29 mouse cellular contexts compared by ENCODE assay signal in the genomic region with DNA sequence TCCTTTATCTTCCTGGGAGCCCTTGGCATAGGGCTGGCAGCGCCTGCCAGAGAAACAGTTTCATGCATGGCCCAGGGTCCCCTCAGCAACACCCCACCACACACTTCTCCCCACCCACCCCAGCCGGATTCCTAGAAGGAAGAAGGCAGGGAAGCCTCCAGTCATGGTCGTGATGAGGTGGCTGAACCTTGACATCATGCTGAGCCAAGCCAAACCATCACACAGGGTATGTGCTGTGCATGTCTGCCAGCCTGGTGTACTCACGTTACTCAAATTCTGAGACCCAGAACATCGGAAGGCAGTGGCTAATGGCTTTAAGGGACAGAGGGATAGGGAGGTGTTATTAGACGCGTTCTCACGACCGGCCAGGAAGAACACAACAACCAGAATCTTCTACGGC.
DNase-seq lines count a peak whose midpoint lies in the region; ATAC-seq and TF ChIP-seq lines count a peak whose summit lies in the region.
"Had no signal": no experiment of that assay in that cellular context is flagged by ENCODE, and none has a peak within 500 bp of the region (broad histone marks: within the 10 kb centered on the region; RNA-seq: fewer than 3 reads in every experiment).

No protein-coding gene starts in this region.

- H3K36me3 ChIP-seq in forebrain, embryonic 14.5 days (ENCODE audit: control insufficient read depth, insufficient read depth, low read length) = no peaks in the 10 kb centered on the region
- H3K36me3 ChIP-seq in forebrain, embryonic 13.5 days (ENCODE audit: poor library complexity, severe bottlenecking) = no peaks in the 10 kb centered on the region
- no peaks in the 10 kb centered on the region for H3K36me3 ChIP-seq in hindbrain, postnatal 0 days (ENCODE audit: insufficient read depth, low read length)
- H3K36me3 ChIP-seq in hindbrain, embryonic 11.5 days (ENCODE audit: control insufficient read depth, insufficient read depth, low read length) = no peaks in the 10 kb centered on the region
- H3K36me3 ChIP-seq in midbrain, postnatal 0 days (ENCODE audit: insufficient read depth, low read length) = no peaks in the 10 kb centered on the region
- H3K36me3 ChIP-seq: embryonic facial prominence, embryonic 12.5 days; forebrain, embryonic 12.5 days; kidney, embryonic 15.5 days; limb, embryonic 13.5 days; liver, embryonic 12.5 days; midbrain, embryonic 12.5 days; stomach, embryonic 15.5 days had no signal

- H3K4me3 ChIP-seq in forebrain, embryonic 14.5 days (ENCODE audit: low read depth, low read length) = no peak overlapping the region
- no peak overlapping the region for H3K4me3 ChIP-seq in forebrain, embryonic 13.5 days
- H3K4me3 ChIP-seq in hindbrain, postnatal 0 days (ENCODE audit: low read length) = no peak overlapping the region
- H3K4me3 ChIP-seq in hindbrain, embryonic 11.5 days (ENCODE audit: low read depth, low read length) = no peak overlapping the region
- H3K4me3 ChIP-seq in midbrain, postnatal 0 days (ENCODE audit: low read depth, low read length) = no peak overlapping the region
- H3K4me3 ChIP-seq: embryonic facial prominence, embryonic 12.5 days; forebrain, embryonic 12.5 days; kidney, embryonic 15.5 days; limb, embryonic 13.5 days; liver, embryonic 12.5 days; midbrain, embryonic 12.5 days; stomach, embryonic 15.5 days had no signal

- no peaks in the 10 kb centered on the region for H3K9me3 ChIP-seq in forebrain, embryonic 14.5 days (replicated peaks; ENCODE audit: control insufficient read depth, low read length)
- no peaks in the 10 kb centered on the region for H3K9me3 ChIP-seq in forebrain, embryonic 13.5 days (replicated peaks)
- no peaks in the 10 kb centered on the region for H3K9me3 ChIP-seq in hindbrain, postnatal 0 days (ENCODE audit: low read length)
- no peaks in the 10 kb centered on the region for H3K9me3 ChIP-seq in hindbrain, embryonic 11.5 days (ENCODE audit: control insufficient read depth, low read length)
- H3K9me3 ChIP-seq in midbrain, postnatal 0 days (ENCODE audit: low read length) = no peaks in the 10 kb centered on the region
- H3K9me3 ChIP-seq: embryonic facial prominence, embryonic 12.5 days; forebrain, embryonic 12.5 days; kidney, embryonic 15.5 days; limb, embryonic 13.5 days; liver, embryonic 12.5 days; midbrain, embryonic 12.5 days; stomach, embryonic 15.5 days had no signal

- 77% methylated on average over 10 of the region's 10 CpGs for WGBS in forebrain, embryonic 14.5 days
- 87% methylated on average over 10 of the region's 10 CpGs for WGBS in forebrain, embryonic 13.5 days
- 75% methylated on average over 10 of the region's 10 CpGs for WGBS in hindbrain, postnatal 0 days
- WGBS in hindbrain, embryonic 11.5 days = 87% methylated on average over 10 of the region's 10 CpGs
- WGBS in midbrain, postnatal 0 days = 75% methylated on average over 10 of the region's 10 CpGs

- no peak overlapping the region for H3K27ac ChIP-seq in forebrain, embryonic 14.5 days (ENCODE audit: low read depth, low read length)
- no peak overlapping the region for H3K27ac ChIP-seq in forebrain, embryonic 13.5 days
- no peak overlapping the region for H3K27ac ChIP-seq in hindbrain, postnatal 0 days
- no peak overlapping the region for H3K27ac ChIP-seq in hindbrain, embryonic 11.5 days (ENCODE audit: low read depth, low read length)
- no peak overlapping the region for H3K27ac ChIP-seq in midbrain, postnatal 0 days (ENCODE audit: low read depth, low read length)
- H3K27ac ChIP-seq: embryonic facial prominence, embryonic 12.5 days; forebrain, embryonic 12.5 days; kidney, embryonic 15.5 days; limb, embryonic 13.5 days; liver, embryonic 12.5 days; midbrain, embryonic 12.5 days; stomach, embryonic 15.5 days had no signal

- no peaks in the 10 kb centered on the region for H3K27me3 ChIP-seq in forebrain, embryonic 14.5 days (replicated peaks; ENCODE audit: control insufficient read depth, insufficient read depth, low read length)
- no peaks in the 10 kb centered on the region for H3K27me3 ChIP-seq in forebrain, embryonic 13.5 days
- H3K27me3 ChIP-seq in hindbrain, postnatal 0 days (ENCODE audit: insufficient read depth, low read length) = no peaks in the 10 kb centered on the region
- H3K27me3 ChIP-seq in hindbrain, embryonic 11.5 days (ENCODE audit: control insufficient read depth, insufficient read depth, low read length) = no peaks in the 10 kb centered on the region
- H3K27me3 ChIP-seq in midbrain, postnatal 0 days (ENCODE audit: insufficient read depth, low read length) = no peaks in the 10 kb centered on the region
- H3K27me3 ChIP-seq: embryonic facial prominence, embryonic 12.5 days; forebrain, embryonic 12.5 days; kidney, embryonic 15.5 days; limb, embryonic 13.5 days; liver, embryonic 12.5 days; midbrain, embryonic 12.5 days; stomach, embryonic 15.5 days had no signal

- peak overlapping the region; percentile 29; the same call in 1 of the 2 replicates for H3K9ac ChIP-seq in forebrain, embryonic 14.5 days (ENCODE audit: low read length)
- no peak overlapping the region for H3K9ac ChIP-seq in forebrain, embryonic 13.5 days
- H3K9ac ChIP-seq in hindbrain, postnatal 0 days (replicated peaks; ENCODE audit: low read length) = no peak overlapping the region
- H3K9ac ChIP-seq in hindbrain, embryonic 11.5 days (ENCODE audit: low read depth, low read length) = no peak overlapping the region
- 0 out of 2 replicates have a peak overlapping the region, but pooled peaks have one; percentile 0 for H3K9ac ChIP-seq in midbrain, postnatal 0 days (replicated peaks; ENCODE audit: low read length, poor library complexity, severe bottlenecking)
- H3K9ac ChIP-seq: embryonic facial prominence, embryonic 12.5 days; forebrain, embryonic 12.5 days; kidney, embryonic 15.5 days; limb, embryonic 13.5 days; liver, embryonic 12.5 days; midbrain, embryonic 12.5 days; stomach, embryonic 15.5 days had no signal

- no peak for DNase-seq in forebrain, embryonic 14.5 days (ENCODE audit: low spot score)
- no peak for DNase-seq in hindbrain, postnatal 0 days (ENCODE audit: low spot score)
- DNase-seq in hindbrain, embryonic 11.5 days (ENCODE audit: low spot score) = no peak
- DNase-seq in A20 (ENCODE audit: low read depth, low spot score) = peak; percentile 30
- no peak for DNase-seq in midbrain, postnatal 0 days (ENCODE audit: low spot score)
- no peak for DNase-seq in adrenal gland, postnatal 36 days
- DNase-seq: adrenal gland, postnatal 25 days; cerebellum, adult 11-12 months; cerebellum, postnatal 14 days; gastrocnemius, postnatal 14 days; heart, adult 11 months; kidney, adult 11 months; kidney, postnatal 36 days; layer of hippocampus, adult 9-11 months; lung, adult 18-20 months; lung, postnatal 14 days; right cerebral cortex, adult 18-20 months; thymus, postnatal 25 days had no signal

- ATAC-seq in forebrain, embryonic 14.5 days = no peak
- no peak for ATAC-seq in forebrain, embryonic 13.5 days
- peak; percentile 71 for ATAC-seq in hindbrain, postnatal 0 days
- no peak for ATAC-seq in hindbrain, embryonic 11.5 days (ENCODE audit: low FRiP score)
- ATAC-seq in midbrain, postnatal 0 days (ENCODE audit: low FRiP score) = no peak
- no peak for ATAC-seq in megakaryocyte-erythroid progenitor cell, adult 5-6 weeks (replicated peaks; ENCODE audit: low FRiP score, low TSS enrichment, poor library complexity, severe bottlenecking)
- ATAC-seq: CD4-positive, CD25-positive, alpha-beta regulatory T cell, adult 4 months; liver, embryonic 12.5 days had no signal

- no peak for TF ChIP-seq CTCF in hindbrain, postnatal 0 days (IDR thresholded peaks at IDR 0.05; ENCODE audit: low read depth)
- TF ChIP-seq CTCF in midbrain, postnatal 0 days (IDR thresholded peaks at IDR 0.05) = no peak

- no peaks in the 10 kb centered on the region for H3K4me1 ChIP-seq in forebrain, embryonic 14.5 days (ENCODE audit: control insufficient read depth, insufficient read depth, low read length)
- H3K4me1 ChIP-seq in forebrain, embryonic 13.5 days = no peaks in the 10 kb centered on the region
- H3K4me1 ChIP-seq in hindbrain, postnatal 0 days (ENCODE audit: insufficient read depth, low read length) = no peaks in the 10 kb centered on the region
- no peaks in the 10 kb centered on the region for H3K4me1 ChIP-seq in hindbrain, embryonic 11.5 days (replicated peaks; ENCODE audit: control insufficient read depth, insufficient read depth, low read length)
- no peaks in the 10 kb centered on the region for H3K4me1 ChIP-seq in midbrain, postnatal 0 days (ENCODE audit: insufficient read depth, low read length)
- H3K4me1 ChIP-seq: embryonic facial prominence, embryonic 12.5 days; kidney, embryonic 15.5 days; limb, embryonic 13.5 days; liver, embryonic 12.5 days; stomach, embryonic 15.5 days had no signal

- H3K4me2 ChIP-seq in forebrain, embryonic 14.5 days (ENCODE audit: low read length) = no peak overlapping the region
- H3K4me2 ChIP-seq in forebrain, embryonic 13.5 days = no peak overlapping the region
- peak overlapping the region; percentile 16; the same call in 1 of the 2 replicates for H3K4me2 ChIP-seq in hindbrain, postnatal 0 days (ENCODE audit: low read depth, low read length)
- H3K4me2 ChIP-seq in hindbrain, embryonic 11.5 days (replicated peaks; ENCODE audit: low read depth, low read length) = no peak overlapping the region
- H3K4me2 ChIP-seq in midbrain, postnatal 0 days (ENCODE audit: low read depth, low read length, poor library complexity, severe bottlenecking) = peak overlapping the region; percentile 15; the same call in 1 of the 2 replicates
- H3K4me2 ChIP-seq: embryonic facial prominence, embryonic 12.5 days; forebrain, embryonic 12.5 days; heart, embryonic 11.5 days; kidney, embryonic 15.5 days; limb, embryonic 13.5 days; liver, embryonic 12.5 days; midbrain, embryonic 12.5 days; stomach, embryonic 15.5 days had no signal

Comparison
In these comparisons a context has a peak if more than half of its experiments do, and no peak if none do; other contexts are left out.
1. H3K4me2 ChIP-seq: peak in hindbrain, postnatal 0 days (single experiment) and midbrain, postnatal 0 days (single experiment); none in forebrain, embryonic 14.5 days (single experiment), forebrain, embryonic 13.5 days (single experiment) and hindbrain, embryonic 11.5 days (single experiment).
2. H3K9ac ChIP-seq: peak in forebrain, embryonic 14.5 days (single experiment) and midbrain, postnatal 0 days (single experiment); none in forebrain, embryonic 13.5 days (single experiment), hindbrain, postnatal 0 days (single experiment) and hindbrain, embryonic 11.5 days (single experiment).